ENCODE assay signal across 35 mouse cellular contexts in the genomic region with DNA sequence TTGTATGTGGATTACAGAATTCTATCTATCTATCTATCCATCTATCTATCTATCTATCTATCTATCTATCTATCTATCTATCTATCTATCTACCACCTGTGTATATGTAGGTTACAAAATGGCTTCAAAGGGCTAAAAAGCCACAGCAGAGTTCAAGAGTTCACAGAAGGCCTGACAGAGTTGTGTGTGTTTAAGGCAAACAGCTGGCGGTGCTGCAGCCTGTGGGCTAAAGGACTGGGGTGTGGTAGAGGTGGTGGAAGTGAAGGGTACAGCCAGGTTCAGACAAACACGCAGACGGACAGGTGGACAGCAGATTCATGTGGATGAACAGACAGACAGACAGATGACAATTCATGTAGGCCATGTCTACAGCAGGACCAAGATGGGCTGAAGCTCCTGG. TPM values are rescaled to one million over a fixed set of nuclear protein-coding genes. Genes with fewer than 3 reads are reported as not detected.
"Had no signal": no experiment of that assay in that cellular context is flagged by ENCODE, and none has a peak within 500 bp of the region (broad histone marks: within the 10 kb centered on the region; RNA-seq: fewer than 3 reads in every experiment).

No protein-coding gene starts in this region.

- H3K9ac ChIP-seq: forebrain, postnatal 0 days; heart, embryonic 12.5 days; hindbrain, embryonic 12.5 days; hindbrain, embryonic 14.5 days; intestine, embryonic 15.5 days; limb, embryonic 13.5 days; limb, embryonic 15.5 days had no signal

- H3K4me3 ChIP-seq: gastrocnemius, adult 2 months; heart, embryonic 12.5 days; hindbrain, embryonic 10.5 days; hindbrain, embryonic 12.5 days; intestine, embryonic 15.5 days; layer of hippocampus, adult 2 months; left cerebral cortex, adult 2 months; limb, embryonic 13.5 days; limb, embryonic 15.5 days had no signal

- ATAC-seq: forebrain, postnatal 0 days; hindbrain, embryonic 16.5 days; inflammation-experienced regulatory T-cells, adult 6 months; intestine, embryonic 15.5 days; intestine, postnatal 0 days had no signal

- H3K27ac ChIP-seq: gastrocnemius, adult 2 months; hindbrain, embryonic 10.5 days; hindbrain, embryonic 12.5 days; hindbrain, embryonic 14.5 days; intestine, embryonic 15.5 days; layer of hippocampus, adult 2 months; left cerebral cortex, adult 2 months; limb, embryonic 13.5 days; limb, embryonic 15.5 days had no signal

- H3K4me1 ChIP-seq: heart, embryonic 12.5 days; hindbrain, embryonic 10.5 days; hindbrain, embryonic 12.5 days; intestine, embryonic 15.5 days; limb, embryonic 13.5 days; limb, embryonic 15.5 days had no signal

- H3K9me3 ChIP-seq: heart, embryonic 12.5 days; hindbrain, embryonic 10.5 days; hindbrain, embryonic 12.5 days; intestine, embryonic 15.5 days; limb, embryonic 13.5 days; limb, embryonic 15.5 days had no signal

- H3K36me3 ChIP-seq: heart, embryonic 12.5 days; hindbrain, embryonic 10.5 days; hindbrain, embryonic 12.5 days; intestine, embryonic 15.5 days; limb, embryonic 13.5 days; limb, embryonic 15.5 days had no signal

- DNase-seq: forebrain, postnatal 0 days; gastrocnemius, adult 2 months; gastrocnemius, postnatal 10 days; gastrocnemius, postnatal 25 days; heart, adult 18-20 months; heart, postnatal 10 days; heart, postnatal 4 days; kidney, adult 18-20 months; kidney, adult 8-10 months; kidney, postnatal 10 days; kidney, postnatal 25 days; kidney, postnatal 4 days; left cerebral cortex, postnatal 4 days had no signal

- H3K27me3 ChIP-seq: hindbrain, embryonic 12.5 days; intestine, embryonic 15.5 days; limb, embryonic 13.5 days; limb, embryonic 15.5 days had no signal

- H3K4me2 ChIP-seq: heart, embryonic 12.5 days; hindbrain, embryonic 12.5 days; hindbrain, embryonic 14.5 days; intestine, embryonic 15.5 days; limb, embryonic 13.5 days; limb, embryonic 15.5 days had no signal

RNA-seq across cellular contexts. Expression of a gene that starts 6.3 kb away (rescaled TPM):
- total RNA-seq: forebrain, postnatal 0 days; gastrocnemius, adult 2 months; gastrocnemius, postnatal 10 days; gastrocnemius, postnatal 25 days; gastrocnemius, postnatal 4 days; heart, adult 18-20 months; heart, adult 8-10 months; heart, postnatal 10 days; heart, postnatal 25 days; heart, postnatal 4 days; layer of hippocampus, adult 2 months; layer of hippocampus, postnatal 10 days; layer of hippocampus, postnatal 25 days; left cerebral cortex, adult 2 months; left cerebral cortex, postnatal 25 days; left cerebral cortex, postnatal 4 days had no signal
- polyA plus RNA-seq: forebrain, postnatal 0 days; heart, embryonic 12.5 days; heart, embryonic 14.5 days; hindbrain, embryonic 14.5 days; inflammation-experienced regulatory T-cells, adult 6 months; intestine, embryonic 15.5 days; intestine, postnatal 0 days; kidney, embryonic 14.5 days; kidney, embryonic 16.5 days; limb, embryonic 11.5 days had no signal
